Mouse (Mus musculus) induced T-regulatory cell, adult 2 months (primary cell): Measurements from ENCODE around the gene Ppp2r1b.
"Not testable (repeated sequence)": the region's sequence is repeated elsewhere in the genome, so short reads cannot be mapped to it uniquely, and the experiment has no call there.

Experiments
- DNase-seq: peaks from one replicate; pipeline ENCODE4 v3.0.0-alpha.2; 2012; ENCODE audit warnings: low read depth

The Ppp2r1b gene

GRCm38 (mm10) chr9:50845081-50845480, at the start of gene Ppp2r1b:
Gene Ppp2r1b, plus strand, starts transcription at chr9:50845301.
- no peak for DNase-seq

- DNase-seq: no peak
These were observed 48.3 kb upstream of the Ppp2r1b start for GRCm38 (mm10) chr9:50796776-50797175.

GRCm38 (mm10) chr9:50797641-50798040, 47.5 kb upstream of the Ppp2r1b start:
- no peak for DNase-seq

DNA sequence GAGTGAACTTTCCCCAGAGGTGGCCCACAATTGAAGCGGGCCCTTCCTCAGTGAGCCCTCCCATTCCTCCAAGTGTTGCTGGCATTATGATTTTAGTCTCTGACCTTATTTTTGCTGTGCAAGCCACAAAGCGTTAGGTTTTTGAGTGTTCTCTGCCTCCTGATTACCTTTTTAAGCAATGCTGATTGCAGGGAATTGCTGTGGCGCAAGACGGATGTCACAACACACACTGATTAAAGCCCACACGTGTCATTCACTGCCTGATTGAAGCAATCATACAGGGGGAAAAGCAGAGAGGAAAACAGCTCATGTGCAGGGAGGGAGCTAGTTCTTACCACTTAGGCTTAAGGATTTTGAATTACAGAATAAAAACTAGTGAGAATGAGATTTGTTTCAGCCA, 46.7 kb upstream of the Ppp2r1b start:
- no peak for DNase-seq

DNA sequence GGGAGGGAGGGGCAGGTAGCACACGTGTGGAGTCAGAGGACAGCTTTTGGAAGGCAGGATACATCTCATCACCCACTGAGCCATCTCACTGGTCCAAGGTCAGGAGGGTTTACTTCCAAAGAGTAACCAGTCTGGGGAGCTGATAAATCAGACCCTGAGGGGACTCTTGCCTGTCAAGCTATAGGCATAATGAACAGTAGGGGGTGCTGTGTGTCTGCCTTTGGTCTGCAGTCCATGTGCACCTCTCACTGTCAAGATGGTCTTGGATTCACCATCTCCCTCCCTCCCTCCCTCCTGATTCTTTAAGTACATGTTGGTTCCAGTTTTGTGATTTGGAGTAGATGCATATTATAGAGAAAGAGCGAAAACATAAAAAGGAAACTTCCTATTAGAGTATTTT, 44.1 kb upstream of the Ppp2r1b start:
- DNase-seq: peak; percentile 75

- no peak for DNase-seq
These were observed 41.9 kb upstream of the Ppp2r1b start for GRCm38 (mm10) chr9:50803055-50803671.

GRCm38 (mm10) chr9:50808471-50808870, 36.6 kb upstream of the Ppp2r1b start:
- DNase-seq: no peak

- no peak for DNase-seq
These were observed 36.0 kb upstream of the Ppp2r1b start for GRCm38 (mm10) chr9:50809146-50809545.

DNA sequence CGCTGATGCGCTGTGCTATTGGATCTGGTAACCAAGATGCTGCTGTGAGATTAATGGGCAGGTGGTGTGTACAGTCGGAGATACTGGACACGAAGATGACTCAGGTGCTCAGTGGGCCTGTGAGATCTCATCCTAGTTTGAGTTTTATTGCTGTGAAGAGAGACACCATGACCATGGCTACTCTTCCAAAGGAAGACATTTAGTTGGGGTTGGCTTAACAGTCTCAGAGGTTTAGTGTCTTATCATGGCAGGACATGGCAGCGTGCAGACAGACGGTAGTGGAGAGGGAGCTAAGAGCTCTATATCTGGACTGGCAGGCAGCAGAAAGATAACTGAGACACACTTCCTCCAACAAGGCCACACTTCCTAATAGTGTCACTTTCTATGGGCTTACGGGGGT, 33.9 kb upstream of the Ppp2r1b start:
- DNase-seq: no peak

- DNase-seq: no peak
These were observed 33.4 kb upstream of the Ppp2r1b start for GRCm38 (mm10) chr9:50811746-50812145.

- DNase-seq: no peak
These were observed 31.3 kb upstream of the Ppp2r1b start for GRCm38 (mm10) chr9:50813796-50814195.

DNA sequence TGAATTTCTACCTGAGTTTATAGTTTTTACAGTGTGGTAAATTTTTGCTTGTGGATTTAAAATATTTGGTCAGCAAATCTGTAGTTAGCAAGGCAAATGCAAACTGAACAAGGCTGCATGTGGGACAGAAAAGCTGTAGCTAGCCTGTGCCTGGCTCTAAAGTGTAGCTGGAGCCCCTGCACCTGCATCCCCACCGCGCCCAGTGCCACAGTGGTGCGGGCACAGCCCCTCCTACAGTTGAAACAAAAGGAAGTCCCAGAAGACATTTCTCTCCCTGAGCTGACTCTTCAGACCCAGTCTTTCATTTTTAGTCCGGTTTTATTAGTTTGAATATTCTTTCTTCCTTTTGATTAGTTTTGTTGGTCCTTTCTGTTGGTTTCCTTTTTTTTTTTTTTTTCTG, 29.4 kb upstream of the Ppp2r1b start:
- DNase-seq: no peak

DNA sequence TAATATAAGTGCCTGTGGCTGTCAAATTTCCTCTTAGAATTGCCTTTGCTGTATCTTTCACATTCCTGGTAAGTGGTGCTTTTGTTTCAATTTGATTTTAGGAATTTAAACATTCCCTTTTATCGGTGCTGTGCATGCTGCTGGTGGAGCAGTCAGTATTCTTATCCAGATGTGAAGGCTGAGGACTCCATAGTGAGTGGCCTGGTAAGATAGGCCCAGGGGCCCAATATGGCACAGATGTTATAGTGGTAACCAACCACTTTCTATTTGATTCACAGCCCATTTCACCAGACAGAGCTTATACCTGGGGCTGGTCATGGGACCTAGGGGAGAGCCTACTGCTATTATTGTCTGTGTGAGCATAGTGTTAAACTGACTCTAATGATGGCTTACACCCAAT, 28.6 kb upstream of the Ppp2r1b start:
- no peak for DNase-seq

DNA sequence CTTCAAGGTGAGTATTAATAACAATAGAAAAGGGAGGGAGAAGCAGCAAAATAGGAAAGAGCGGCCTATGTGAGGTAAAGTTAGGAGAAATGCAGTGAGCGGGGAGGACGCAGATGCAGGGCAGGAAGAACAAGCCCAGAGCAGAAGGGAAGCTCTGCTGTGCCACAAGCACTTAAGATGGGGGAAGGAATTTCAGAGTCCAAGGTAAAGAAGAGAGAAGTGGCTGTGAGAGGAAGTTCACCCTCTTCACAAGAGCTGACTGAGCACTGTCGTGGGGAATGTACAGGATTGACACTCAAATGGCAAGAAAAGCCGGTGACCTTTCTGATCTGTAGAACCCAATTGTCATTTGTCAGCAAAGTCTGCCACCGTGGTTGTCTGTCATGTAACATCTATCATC, 27.1 kb upstream of the Ppp2r1b start:
- peak; percentile 12 for DNase-seq

GRCm38 (mm10) chr9:50819716-50820115, 25.4 kb upstream of the Ppp2r1b start:
- DNase-seq: no peak

- no peak for DNase-seq
These were observed 23.4 kb upstream of the Ppp2r1b start for GRCm38 (mm10) chr9:50821651-50822050.

GRCm38 (mm10) chr9:50822216-50822615, 22.9 kb upstream of the Ppp2r1b start:
- DNase-seq: no peak

DNA sequence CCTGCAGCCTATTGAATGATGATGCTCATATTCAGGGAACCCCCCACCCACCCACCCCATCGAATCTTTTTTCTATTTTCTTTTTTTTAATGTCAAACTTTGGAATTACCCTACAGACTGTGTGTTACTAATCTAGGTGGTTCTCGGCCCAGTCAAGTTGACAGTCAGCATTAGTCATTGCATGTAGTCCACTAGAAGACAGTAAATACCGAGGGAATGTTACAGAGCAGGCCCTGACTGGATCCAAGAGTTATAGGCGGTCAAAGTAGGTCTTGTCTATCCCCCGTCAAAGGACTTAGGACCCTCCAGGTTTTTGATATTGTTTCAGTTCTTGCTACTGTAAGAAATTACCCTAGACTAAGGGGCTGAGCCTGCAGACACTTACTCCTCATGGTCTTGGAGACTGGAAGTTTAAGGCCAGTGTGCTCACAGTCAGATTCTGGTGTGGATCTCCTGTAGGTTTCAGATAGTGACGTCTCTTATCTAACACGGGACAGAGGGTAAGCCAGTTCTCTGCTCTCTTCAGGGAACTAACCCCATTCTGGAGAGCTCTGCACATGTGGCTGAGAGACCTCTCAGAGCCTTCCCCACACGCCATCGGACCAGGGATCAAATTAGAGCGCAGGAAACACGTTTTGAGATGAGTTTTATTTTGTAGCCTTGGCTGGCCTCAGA, 21.2 kb upstream of the Ppp2r1b start:
- DNase-seq: no peak

GRCm38 (mm10) chr9:50831514-50831913, 13.6 kb upstream of the Ppp2r1b start:
- no peak for DNase-seq

GRCm38 (mm10) chr9:50832162-50832561, 12.9 kb upstream of the Ppp2r1b start:
- no peak for DNase-seq

- DNase-seq: not testable (repeated sequence)
These were observed 12.5 kb upstream of the Ppp2r1b start for GRCm38 (mm10) chr9:50832582-50832981.

- no peak for DNase-seq
These were observed 11.3 kb upstream of the Ppp2r1b start for GRCm38 (mm10) chr9:50833786-50834185.

DNA sequence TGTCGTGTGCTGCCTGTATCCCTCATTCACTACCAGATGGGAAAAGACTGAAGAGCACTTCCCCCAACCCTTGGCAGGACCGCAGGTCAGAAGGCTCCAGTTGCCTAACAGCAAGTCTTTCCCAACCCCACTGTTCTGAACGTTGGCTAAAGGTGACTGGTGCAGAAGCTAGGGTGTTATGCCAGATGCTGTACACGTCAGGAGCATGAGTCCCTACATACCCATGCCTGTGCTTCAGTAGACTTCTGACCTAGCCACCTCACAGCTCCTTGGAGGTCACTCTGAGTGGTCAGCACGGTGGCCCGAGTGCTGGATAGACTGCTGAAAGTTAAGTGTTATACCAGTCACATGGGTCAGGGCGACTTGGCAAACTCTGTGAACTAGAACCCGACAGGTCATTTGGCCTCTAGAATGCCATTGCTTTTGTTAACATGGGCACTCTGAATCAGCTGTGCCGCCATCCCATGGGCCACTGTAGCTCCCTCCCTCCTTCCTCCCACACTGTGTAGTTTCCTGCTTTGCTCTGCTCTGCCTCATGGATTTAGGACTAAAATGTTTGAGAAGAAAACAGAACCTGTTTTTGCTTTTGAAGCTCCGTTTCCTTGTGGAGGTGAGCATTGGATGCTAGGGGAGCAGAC, 9.9 kb upstream of the Ppp2r1b start:
- no peak for DNase-seq

DNA sequence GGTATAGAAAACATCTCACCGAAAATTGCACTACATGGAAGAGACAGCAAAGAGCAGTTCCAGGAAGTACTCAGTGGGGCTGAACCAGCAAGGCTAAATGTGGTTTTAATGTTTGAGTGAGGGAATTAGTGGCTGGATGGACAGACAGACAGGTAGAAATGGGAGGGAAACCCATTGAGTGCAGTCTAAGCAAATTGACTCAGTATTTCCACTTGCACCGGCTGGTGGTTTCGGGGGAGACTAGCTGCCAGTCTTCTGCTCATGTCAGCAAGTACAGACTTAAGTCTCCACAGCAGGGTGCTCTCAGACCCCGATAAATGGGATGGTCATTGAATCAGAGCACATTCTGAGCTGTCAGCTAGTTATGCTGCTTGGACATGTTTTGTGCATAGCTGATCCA, 9.0 kb upstream of the Ppp2r1b start:
- DNase-seq: no peak
